Mouse (Mus musculus) T-helper 1 cell (primary cell): ENCODE measurements around the gene Havcr2.

ENCODE experiments used
- in situ Hi-C: fragments of 300-600 bp; cut with MboI, MseI; formaldehyde crosslinking; loops from one replicate; pipeline ENCODE4 v1.15.1; 2025; ENCODE audit warnings: high pct_unique_total_duplicates

The Havcr2 gene

GRCm38 (mm10) chr11:46454453-46455045 lies at the start of gene Havcr2:
Havcr2 (plus strand) TSS chr11:46454935.
- in situ Hi-C loops = no loop called here

GRCm38 (mm10) chr11:46404986-46405385 lies 49.7 kb upstream of the Havcr2 start:
- in situ Hi-C loops = no loop called here

GRCm38 (mm10) chr11:46406721-46407120 lies 48.0 kb upstream of the Havcr2 start:
- in situ Hi-C loops = no loop called here

- in situ Hi-C loops = no loop called here
Measured at GRCm38 (mm10) chr11:46410018-46410563, 44.6 kb upstream of the Havcr2 start.

- in situ Hi-C loops = no loop called here
Measured at GRCm38 (mm10) chr11:46418438-46418837, 36.3 kb upstream of the Havcr2 start.

- in situ Hi-C loops = no loop called here
Measured at GRCm38 (mm10) chr11:46418860-46419259, 35.9 kb upstream of the Havcr2 start.

- in situ Hi-C loops = no loop called here
Measured at GRCm38 (mm10) chr11:46421086-46421888, 33.4 kb upstream of the Havcr2 start.

GRCm38 (mm10) chr11:46428131-46428530 lies 26.6 kb upstream of the Havcr2 start:
- in situ Hi-C loops = loop anchor here (25.0 kb wide), 1 partner anchor 466 kb away; the partner anchor contains the start of gene Thg1l

- in situ Hi-C loops = loop anchor here (10.0 to 25.0 kb wide), 2 partner anchors 45 to 468 kb away; partner anchors contain the start of genes Itk and Thg1l
Measured at GRCm38 (mm10) chr11:46430123-46430522, 24.6 kb upstream of the Havcr2 start.

GRCm38 (mm10) chr11:46431129-46431528 lies 23.6 kb upstream of the Havcr2 start:
- in situ Hi-C loops = loop anchor here (10.0 to 25.0 kb wide), 2 partner anchors 46 to 469 kb away; partner anchors contain the start of genes Itk and Thg1l

- in situ Hi-C loops = loop anchor here (10.0 to 25.0 kb wide), 2 partner anchors 51 to 473 kb away; partner anchors contain the start of genes Itk and Thg1l
Measured at GRCm38 (mm10) chr11:46435363-46435762, 19.4 kb upstream of the Havcr2 start.

GRCm38 (mm10) chr11:46436760-46437458 lies 17.8 kb upstream of the Havcr2 start, which contains the start of gene Med7:
Med7 (plus strand) TSS chr11:46436925.
- in situ Hi-C loops = loop anchor here (10.0 to 25.0 kb wide), 2 partner anchors 52 to 475 kb away; partner anchors contain the start of genes Itk and Thg1l

- in situ Hi-C loops = loop anchor here (10.0 to 25.0 kb wide), 2 partner anchors 53 to 475 kb away; partner anchors contain the start of genes Itk and Thg1l
Measured at GRCm38 (mm10) chr11:46437459-46438000, 17.2 kb upstream of the Havcr2 start.

GRCm38 (mm10) chr11:46439005-46439543 lies 15.7 kb upstream of the Havcr2 start:
- in situ Hi-C loops = loop anchor here (10.0 to 25.0 kb wide), 2 partner anchors 54 to 477 kb away; partner anchors contain the start of genes Itk and Thg1l

- in situ Hi-C loops = loop anchor here (25.0 kb wide), 1 partner anchor 479 kb away; the partner anchor contains the start of gene Thg1l
Measured at GRCm38 (mm10) chr11:46441774-46442173, 13.0 kb upstream of the Havcr2 start.

- in situ Hi-C loops = loop anchor here (25.0 kb wide), 1 partner anchor 481 kb away; the partner anchor contains the start of gene Thg1l
Measured at GRCm38 (mm10) chr11:46443152-46443551, 11.6 kb upstream of the Havcr2 start.

GRCm38 (mm10) chr11:46443979-46444378 lies 10.8 kb upstream of the Havcr2 start:
- in situ Hi-C loops = loop anchor here (25.0 kb wide), 1 partner anchor 482 kb away; the partner anchor contains the start of gene Thg1l

- in situ Hi-C loops = loop anchor here (5.0 to 25.0 kb wide), 2 partner anchors 176 to 484 kb away; partner anchors contain the start of gene Thg1l
Measured at GRCm38 (mm10) chr11:46446150-46446549, 8.6 kb upstream of the Havcr2 start.

GRCm38 (mm10) chr11:46447644-46448484 lies 6.9 kb upstream of the Havcr2 start:
- in situ Hi-C loops = loop anchor here (5.0 to 25.0 kb wide), 2 partner anchors 174 to 486 kb away; partner anchors contain the start of gene Thg1l
